Mouse (Mus musculus): ENCODE data around the gene Neurod6. TPM values are rescaled to one million over a fixed set of nuclear protein-coding genes. Genes with fewer than 3 reads are reported as not detected.

The Neurod6 gene
- polyA plus RNA-seq, 1 experiment from 2014 or later, result not detected

GRCm38 (mm10) chr6:55690015-55690531, 9.0 kb upstream of the Neurod6 start:
- Histone ChIP-seq H3K4me3 (ENCODE audit: control insufficient read depth in 1 of 2, insufficient read depth in 1 of 2, low read depth in 1 of 2, low read length in 2 of 2) (no peak overlapping the region), H3K9me3 (ENCODE audit: control insufficient read depth, low read length) (no peaks in the 10 kb centered on the region), H3K36me3 (ENCODE audit: control insufficient read depth, insufficient read depth, low read length) (no peaks in the 10 kb centered on the region), H3K4me2 (ENCODE audit: low read length) (no peak overlapping the region), H3K4me1 (ENCODE audit: control insufficient read depth in 2 of 2, insufficient read depth in 2 of 2, low read length in 2 of 2) (no peaks in the 10 kb centered on the region), H3K9ac (ENCODE audit: low read length) (no peak overlapping the region), H3K27ac (replicated peaks in 1 of 2; ENCODE audit: control insufficient read depth in 1 of 2, insufficient read depth in 1 of 2, low read depth in 2 of 2, low read length in 2 of 2) (no peak overlapping the region), H3K27me3 (ENCODE audit: control insufficient read depth, insufficient read depth, low read length) (no peaks in the 10 kb centered on the region)
- no peak for ATAC-seq (ENCODE audit: insufficient number of reproducible peaks, insufficient read depth, low FRiP score, low read depth)
- 87% methylated on average over 2 of the region's 2 CpGs for WGBS

DNA sequence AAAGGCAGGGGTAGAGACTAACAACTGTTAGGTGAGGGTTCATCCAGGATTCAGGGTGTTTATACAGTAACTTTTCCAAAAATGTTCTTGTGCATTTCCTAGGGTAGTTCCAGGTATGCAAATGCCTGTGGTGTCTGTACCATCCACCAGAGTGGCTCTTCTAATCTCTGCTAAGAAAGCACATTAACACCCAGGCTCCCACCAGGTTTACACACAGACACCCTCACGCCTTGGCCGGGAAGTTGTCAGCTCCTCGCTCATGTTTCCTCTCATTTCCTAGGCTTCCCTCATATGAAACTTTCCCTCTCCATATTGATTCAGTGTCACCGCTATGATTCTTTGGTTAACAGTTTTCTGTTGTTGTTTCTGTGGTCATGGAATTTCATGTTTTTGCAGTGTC, 2.4 kb upstream of the Neurod6 start:
- H3K9ac ChIP-seq (ENCODE audit: low read length), result no peak overlapping the region
- no peaks in the 10 kb centered on the region for H3K4me1 ChIP-seq (ENCODE audit: control insufficient read depth in 2 of 2, insufficient read depth in 2 of 2, low read length in 2 of 2)
- 74% methylated on average over 4 of the region's 4 CpGs for WGBS
- no peaks in the 10 kb centered on the region for H3K9me3 ChIP-seq (ENCODE audit: control insufficient read depth, low read length)
- peaks cover 10% of the 10 kb centered on the region; the same call in 1 of the 2 replicates for H3K27me3 ChIP-seq (ENCODE audit: control insufficient read depth, insufficient read depth, low read length)
- ATAC-seq (ENCODE audit: insufficient number of reproducible peaks, insufficient read depth, low FRiP score, low read depth), result no peak
- H3K36me3 ChIP-seq (ENCODE audit: control insufficient read depth, insufficient read depth, low read length), result no peaks in the 10 kb centered on the region
- no peak overlapping the region for H3K27ac ChIP-seq (replicated peaks in 1 of 2; ENCODE audit: control insufficient read depth in 1 of 2, insufficient read depth in 1 of 2, low read depth in 2 of 2, low read length in 2 of 2)
- H3K4me2 ChIP-seq (ENCODE audit: low read length), result no peak overlapping the region
- no peak overlapping the region for H3K4me3 ChIP-seq (ENCODE audit: control insufficient read depth in 1 of 2, insufficient read depth in 1 of 2, low read depth in 1 of 2, low read length in 2 of 2)

- H3K9me3 ChIP-seq (ENCODE audit: control insufficient read depth, low read length), result no peaks in the 10 kb centered on the region
- peaks cover 11% of the 10 kb centered on the region; the same call in 1 of the 2 replicates for H3K27me3 ChIP-seq (ENCODE audit: control insufficient read depth, insufficient read depth, low read length)
- WGBS, result 74% methylated on average over 7 of the region's 7 CpGs
- H3K9ac ChIP-seq (ENCODE audit: low read length), result no peak overlapping the region
- no peak overlapping the region for H3K4me3 ChIP-seq (ENCODE audit: control insufficient read depth in 1 of 2, insufficient read depth in 1 of 2, low read depth in 1 of 2, low read length in 2 of 2)
- no peaks in the 10 kb centered on the region for H3K4me1 ChIP-seq (ENCODE audit: control insufficient read depth in 2 of 2, insufficient read depth in 2 of 2, low read length in 2 of 2)
- H3K36me3 ChIP-seq (ENCODE audit: control insufficient read depth, insufficient read depth, low read length), result no peaks in the 10 kb centered on the region
- H3K27ac ChIP-seq (replicated peaks in 1 of 2; ENCODE audit: control insufficient read depth in 1 of 2, insufficient read depth in 1 of 2, low read depth in 2 of 2, low read length in 2 of 2), result no peak overlapping the region
- no peak overlapping the region for H3K4me2 ChIP-seq (ENCODE audit: low read length)
- ATAC-seq (ENCODE audit: insufficient number of reproducible peaks, insufficient read depth, low FRiP score, low read depth), result no peak
Measured at GRCm38 (mm10) chr6:55682886-55683285, 1.8 kb upstream of the Neurod6 start.

GRCm38 (mm10) chr6:55678571-55679185, 2.4 kb downstream of the Neurod6 start:
- peaks cover 0 to 7% of the 10 kb centered on the region in 2 experiments; a peak in 2 of 4 replicates for H3K4me1 ChIP-seq (ENCODE audit: control insufficient read depth in 2 of 2, insufficient read depth in 2 of 2, low read length in 2 of 2)
- WGBS, result 85% methylated on average over 7 of the region's 7 CpGs
- no peaks in the 10 kb centered on the region for H3K9me3 ChIP-seq (ENCODE audit: control insufficient read depth, low read length)
- no peak for ATAC-seq (ENCODE audit: insufficient number of reproducible peaks, insufficient read depth, low FRiP score, low read depth)
- H3K4me2 ChIP-seq (ENCODE audit: low read length), result no peak overlapping the region
- no peaks in the 10 kb centered on the region for H3K36me3 ChIP-seq (ENCODE audit: control insufficient read depth, insufficient read depth, low read length)
- H3K27me3 ChIP-seq (ENCODE audit: control insufficient read depth, insufficient read depth, low read length), result peaks cover 34% of the 10 kb centered on the region
- H3K4me3 ChIP-seq (ENCODE audit: control insufficient read depth in 1 of 2, insufficient read depth in 1 of 2, low read depth in 1 of 2, low read length in 2 of 2), result no peak overlapping the region
- no peak overlapping the region for H3K9ac ChIP-seq (ENCODE audit: low read length)
- no peak overlapping the region for H3K27ac ChIP-seq (replicated peaks in 1 of 2; ENCODE audit: control insufficient read depth in 1 of 2, insufficient read depth in 1 of 2, low read depth in 2 of 2, low read length in 2 of 2)

GRCm38 (mm10) chr6:55677326-55677725, 3.7 kb downstream of the Neurod6 start:
- no peak overlapping the region for H3K27ac ChIP-seq (replicated peaks in 1 of 2; ENCODE audit: control insufficient read depth in 1 of 2, insufficient read depth in 1 of 2, low read depth in 2 of 2, low read length in 2 of 2)
- H3K4me3 ChIP-seq (ENCODE audit: control insufficient read depth in 1 of 2, insufficient read depth in 1 of 2, low read depth in 1 of 2, low read length in 2 of 2), result peak overlapping the region; percentile 13 to 24; a peak in 2 of 4 replicates
- H3K9me3 ChIP-seq (ENCODE audit: control insufficient read depth, low read length), result no peaks in the 10 kb centered on the region
- H3K9ac ChIP-seq (ENCODE audit: low read length), result no peak overlapping the region
- ATAC-seq (ENCODE audit: insufficient number of reproducible peaks, insufficient read depth, low FRiP score, low read depth), result no peak
- WGBS, result 23% methylated on average over 8 of the region's 8 CpGs
- H3K4me2 ChIP-seq (ENCODE audit: low read length), result peak overlapping the region; percentile 60
- peaks cover 0 to 7% of the 10 kb centered on the region in 2 experiments; a peak in 2 of 4 replicates for H3K4me1 ChIP-seq (ENCODE audit: control insufficient read depth in 2 of 2, insufficient read depth in 2 of 2, low read length in 2 of 2)
- H3K36me3 ChIP-seq (ENCODE audit: control insufficient read depth, insufficient read depth, low read length), result no peaks in the 10 kb centered on the region
- H3K27me3 ChIP-seq (ENCODE audit: control insufficient read depth, insufficient read depth, low read length), result peaks cover 34% of the 10 kb centered on the region

DNA sequence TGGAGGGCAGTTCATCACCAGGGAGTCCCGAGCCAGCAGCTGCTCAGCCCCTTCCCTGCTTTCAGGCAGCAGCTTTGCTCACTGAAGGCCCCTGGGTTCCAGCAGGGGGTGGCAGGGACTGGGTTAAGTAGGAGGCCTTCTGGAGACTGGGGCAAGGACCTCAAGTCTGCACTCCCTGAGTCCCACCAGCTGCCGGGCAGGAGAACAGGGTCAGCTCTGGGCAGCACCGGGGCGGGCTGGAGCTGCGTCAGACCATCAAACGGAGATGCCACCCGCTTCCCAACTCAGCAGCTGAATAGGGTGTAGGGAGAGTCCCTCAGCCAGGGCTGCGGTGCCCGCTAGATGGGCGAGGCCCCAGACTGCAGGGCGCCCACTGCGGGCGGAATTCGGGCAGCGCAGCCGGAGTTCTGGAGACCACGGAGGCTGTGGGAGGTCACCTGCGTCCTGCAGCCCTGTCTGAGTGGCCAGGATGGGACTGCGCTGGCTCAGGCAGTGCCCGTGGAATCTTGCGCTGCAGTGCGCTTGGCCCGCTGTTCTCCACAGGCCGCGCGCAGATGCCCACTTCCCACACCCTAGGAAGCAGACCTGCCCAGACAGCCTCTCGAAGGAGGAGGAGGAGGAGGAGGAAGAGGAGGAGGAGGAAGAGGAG, 4.3 kb downstream of the Neurod6 start:
- Histone ChIP-seq H3K4me2 (ENCODE audit: low read length) (peak overlapping the region; percentile 60), H3K36me3 (ENCODE audit: control insufficient read depth, insufficient read depth, low read length) (no peaks in the 10 kb centered on the region), H3K27me3 (ENCODE audit: control insufficient read depth, insufficient read depth, low read length) (peaks cover 34% of the 10 kb centered on the region), H3K4me3 (ENCODE audit: control insufficient read depth in 1 of 2, insufficient read depth in 1 of 2, low read depth in 1 of 2, low read length in 2 of 2) (peak overlapping the region; percentile 13 to 24; a peak in 3 of 4 replicates), H3K27ac (replicated peaks in 1 of 2; ENCODE audit: control insufficient read depth in 1 of 2, insufficient read depth in 1 of 2, low read depth in 2 of 2, low read length in 2 of 2) (no peak overlapping the region), H3K4me1 (ENCODE audit: control insufficient read depth in 2 of 2, insufficient read depth in 2 of 2, low read length in 2 of 2) (peaks cover 0 to 7% of the 10 kb centered on the region in 2 experiments; a peak in 2 of 4 replicates), H3K9me3 (ENCODE audit: control insufficient read depth, low read length) (no peaks in the 10 kb centered on the region), H3K9ac (ENCODE audit: low read length) (no peak overlapping the region)
- 5% methylated on average over 26 of the region's 27 CpGs for WGBS
- peak; percentile 39 for ATAC-seq (ENCODE audit: insufficient number of reproducible peaks, insufficient read depth, low FRiP score, low read depth)

- ATAC-seq (ENCODE audit: insufficient number of reproducible peaks, insufficient read depth, low FRiP score, low read depth), result no peak; the same call in 1 of the 2 replicates
- peak overlapping the region; percentile 60; the same call in 1 of the 2 replicates for H3K4me2 ChIP-seq (ENCODE audit: low read length)
Measured at GRCm38 (mm10) chr6:55676141-55676662, 4.9 kb downstream of the Neurod6 start.

More at GRCm38 (mm10) chr6:55676141-55676662, 4.9 kb downstream of the Neurod6 start:
- H3K36me3 ChIP-seq (ENCODE audit: control insufficient read depth, insufficient read depth, low read length), result no peaks in the 10 kb centered on the region
- H3K27me3 ChIP-seq (ENCODE audit: control insufficient read depth, insufficient read depth, low read length), result peaks cover 34% of the 10 kb centered on the region
- peaks cover 0 to 7% of the 10 kb centered on the region in 2 experiments; a peak in 2 of 4 replicates for H3K4me1 ChIP-seq (ENCODE audit: control insufficient read depth in 2 of 2, insufficient read depth in 2 of 2, low read length in 2 of 2)
- no peaks in the 10 kb centered on the region for H3K9me3 ChIP-seq (ENCODE audit: control insufficient read depth, low read length)
- no peak overlapping the region for H3K4me3 ChIP-seq (ENCODE audit: control insufficient read depth in 1 of 2, insufficient read depth in 1 of 2, low read depth in 1 of 2, low read length in 2 of 2)
- no peak overlapping the region for H3K9ac ChIP-seq (ENCODE audit: low read length)
- no peak overlapping the region for H3K27ac ChIP-seq (replicated peaks in 1 of 2; ENCODE audit: control insufficient read depth in 1 of 2, insufficient read depth in 1 of 2, low read depth in 2 of 2, low read length in 2 of 2)
- WGBS, result 51% methylated on average over 6 of the region's 6 CpGs

Data from heart, embryonic 14.5 days (tissue).